Comparison of ENCODE assay signal across 17 mouse cellular contexts in genomic region chr6:87776663-87777062, GRCm38 (mm10). TPM values are rescaled to one million over a fixed set of nuclear protein-coding genes. Genes with fewer than 3 reads are reported as not detected.
DNase-seq lines count a peak whose midpoint lies in the region; ATAC-seq and TF ChIP-seq lines count a peak whose summit lies in the region.
"Had no signal": no experiment of that assay in that cellular context is flagged by ENCODE, and none has a peak within 500 bp of the region (broad histone marks: within the 10 kb centered on the region; RNA-seq: fewer than 3 reads in every experiment).

No protein-coding gene starts in this region.

- no peaks in the 10 kb centered on the region for H3K36me3 ChIP-seq in heart, embryonic 11.5 days (ENCODE audit: control insufficient read depth, insufficient read depth, low read length)
- no peaks in the 10 kb centered on the region for H3K36me3 ChIP-seq in thymus, adult 2 months (ENCODE audit: control insufficient read depth, insufficient read depth, low read length)
- H3K36me3 ChIP-seq: hindbrain, embryonic 13.5 days; kidney, embryonic 15.5 days; midbrain, embryonic 15.5 days had no signal

- TF ChIP-seq POLR2A in thymus, adult 2 months (IDR thresholded peaks at IDR 0.05; ENCODE audit: control insufficient read depth, extremely low read depth, insufficient read depth, low read length, poor library complexity) = no peak

- H3K27ac ChIP-seq in heart, embryonic 11.5 days (ENCODE audit: low read depth, low read length) = 0 out of 2 replicates have a peak overlapping the region, but pooled peaks have one; percentile 15
- H3K27ac ChIP-seq in thymus, adult 2 months (ENCODE audit: control insufficient read depth, insufficient read depth, low read length) = no peak overlapping the region
- H3K27ac ChIP-seq: gastrocnemius, adult 2 months; heart, adult 2 months; hindbrain, embryonic 13.5 days; kidney, embryonic 15.5 days; midbrain, embryonic 15.5 days had no signal

- no peak for ATAC-seq in heart, embryonic 11.5 days (replicated peaks; ENCODE audit: insufficient number of reproducible peaks, low FRiP score, low TSS enrichment)
- 0 out of 2 replicates have a peak, but pooled peaks have one; percentile 10 for ATAC-seq in granulocyte monocyte progenitor cell, adult 5-6 weeks (replicated peaks; ENCODE audit: poor library complexity, severe bottlenecking)
- ATAC-seq: midbrain, embryonic 15.5 days had no signal

- H3K4me1 ChIP-seq in heart, embryonic 11.5 days (ENCODE audit: control insufficient read depth, insufficient read depth, low read length) = no peaks in the 10 kb centered on the region
- no peaks in the 10 kb centered on the region for H3K4me1 ChIP-seq in thymus, adult 2 months (replicated peaks; ENCODE audit: control insufficient read depth, insufficient read depth, low read length)
- H3K4me1 ChIP-seq: hindbrain, embryonic 13.5 days; midbrain, embryonic 15.5 days had no signal

- H3K9ac ChIP-seq in heart, embryonic 11.5 days (ENCODE audit: low read depth, low read length) = no peak overlapping the region
- H3K9ac ChIP-seq: hindbrain, embryonic 13.5 days; kidney, embryonic 15.5 days; midbrain, embryonic 15.5 days had no signal

- no peak for TF ChIP-seq CTCF in thymus, adult 2 months (IDR thresholded peaks at IDR 0.05; ENCODE audit: borderline replicate concordance, control insufficient read depth, extremely low read depth, insufficient read depth, low read length, poor library complexity)

- H3K27me3 ChIP-seq in heart, embryonic 11.5 days (ENCODE audit: control insufficient read depth, insufficient read depth, low read length) = no peaks in the 10 kb centered on the region
- no peaks in the 10 kb centered on the region for H3K27me3 ChIP-seq in thymus, adult 2 months (ENCODE audit: control insufficient read depth, insufficient read depth, low read length)
- H3K27me3 ChIP-seq: hindbrain, embryonic 13.5 days; kidney, embryonic 15.5 days; midbrain, embryonic 15.5 days had no signal

- H3K4me3 ChIP-seq in heart, embryonic 11.5 days (ENCODE audit: low read depth, low read length) = no peak overlapping the region
- H3K4me3 ChIP-seq in thymus, adult 2 months (ENCODE audit: control insufficient read depth, insufficient read depth, low read length) = no peak overlapping the region
- H3K4me3 ChIP-seq: gastrocnemius, adult 2 months; heart, adult 2 months; hindbrain, embryonic 13.5 days; kidney, embryonic 15.5 days; midbrain, embryonic 15.5 days; myocyte had no signal

- H3K9me3 ChIP-seq in heart, embryonic 11.5 days (replicated peaks; ENCODE audit: control insufficient read depth, low read length) = no peaks in the 10 kb centered on the region
- H3K9me3 ChIP-seq: hindbrain, embryonic 13.5 days; kidney, embryonic 15.5 days; midbrain, embryonic 15.5 days had no signal

- intact Hi-C loops in heart, postnatal 14 days (cut with DNase I) = no loop called here

- no peak for DNase-seq in heart, postnatal 14 days
- DNase-seq in spleen, postnatal 10 days (ENCODE audit: low spot score in 2 of 2) = peak; percentile 37 to 57
- DNase-seq in spleen, adult 18-20 months = no peak
- no peak for DNase-seq in right cerebral cortex, postnatal 36 days (ENCODE audit: low spot score in 2 of 2)
- DNase-seq in thymus, adult 2 months = no peak
- DNase-seq: adrenal gland, adult 2 months; B cell, adult 2 months; cerebellum, adult 9-10 months; gastrocnemius, adult 2 months; heart, adult 2 months; heart, postnatal 10 days had no signal

- WGBS in heart, embryonic 11.5 days (ENCODE audit: insufficient replicate concordance) = 86% methylated on average over 1 of the region's 1 CpGs
- WGBS in thymus, adult 2 months = 80% methylated on average over 1 of the region's 1 CpGs

- H3K4me2 ChIP-seq in heart, embryonic 11.5 days = no peak overlapping the region
- H3K4me2 ChIP-seq: hindbrain, embryonic 13.5 days; kidney, embryonic 15.5 days; midbrain, embryonic 15.5 days had no signal

RNA-seq across cellular contexts. Expression of gene Gp9, which starts 1.2 kb away (rescaled TPM):
- 6.1 and 7.1 TPM in 2 replicates for polyA plus RNA-seq in heart, embryonic 11.5 days (2014; fragmentation: Nextera tagmentation; extraction: Ambion mirVana)
- 1 to 10 TPM in 1 of 2 experiments, under 1 TPM in 1; 0.33 to 1.0 TPM for total RNA-seq in heart, postnatal 14 days (2021)
- total RNA-seq in granulocyte monocyte progenitor cell, adult 5-6 weeks (2014; fragmentation: Nextera tagmentation) = 0.88 TPM in 1 of 2 replicates, not detected in the other
- 0.30 TPM in 1 of 2 replicates, not detected in the other for total RNA-seq in granulocyte monocyte progenitor cell, adult 5-6 weeks (2017)
- polyA plus RNA-seq in thymus, adult 2 months (2012; rRNA removed) = 1.2 and 2.6 TPM in 2 replicates
- total RNA-seq: gastrocnemius, adult 2 months had no signal
- polyA plus RNA-seq: myocyte had no signal

RNA-seq across cellular contexts. Expression of gene Rab43, which starts 35.3 kb away (rescaled TPM):
- polyA plus RNA-seq in heart, embryonic 11.5 days (2014; fragmentation: Nextera tagmentation; extraction: Ambion mirVana) = 6.4 and 6.9 TPM in 2 replicates
- 10 to 100 TPM; 16.7 to 17.4 TPM for total RNA-seq in heart, postnatal 14 days (2021)
- total RNA-seq in granulocyte monocyte progenitor cell, adult 5-6 weeks (2014; fragmentation: Nextera tagmentation) = 18.8 and 36.7 TPM in 2 replicates
- total RNA-seq in granulocyte monocyte progenitor cell, adult 5-6 weeks (2017) = 4.2 and 6.4 TPM in 2 replicates
- 54.4 and 56.0 TPM in 2 replicates for polyA plus RNA-seq in thymus, adult 2 months (2012; rRNA removed)

RNA-seq across cellular contexts. Expression of gene Efcc1, which starts 46.0 kb away (rescaled TPM):
- polyA plus RNA-seq in heart, embryonic 11.5 days (2014; fragmentation: Nextera tagmentation; extraction: Ambion mirVana) = 0.25 TPM in 1 of 2 replicates, not detected in the other
- total RNA-seq in heart, postnatal 14 days (2021) = 1 to 10 TPM; 3.1 to 3.2 TPM
- total RNA-seq in granulocyte monocyte progenitor cell, adult 5-6 weeks (2014; fragmentation: Nextera tagmentation) = 0.11 and 1.3 TPM in 2 replicates
- 1.5 and 4.8 TPM in 2 replicates for total RNA-seq in granulocyte monocyte progenitor cell, adult 5-6 weeks (2017)
- 0.17 and 0.55 TPM in 2 replicates for polyA plus RNA-seq in thymus, adult 2 months (2012; rRNA removed)

RNA-seq across cellular contexts. Expression of gene Gm45140, which starts 58.9 kb away (rescaled TPM):
- 2.3 TPM in 2 replicates for polyA plus RNA-seq in heart, embryonic 11.5 days (2014; fragmentation: Nextera tagmentation; extraction: Ambion mirVana)
- total RNA-seq in heart, postnatal 14 days (2021) = 1 to 10 TPM in 1 of 2 experiments, under 1 TPM in 1; 0.55 to 1.5 TPM
- 2.2 and 5.6 TPM in 2 replicates for total RNA-seq in granulocyte monocyte progenitor cell, adult 5-6 weeks (2014; fragmentation: Nextera tagmentation)
- total RNA-seq in granulocyte monocyte progenitor cell, adult 5-6 weeks (2017) = 11.6 and 14.3 TPM in 2 replicates
- 0.56 and 1.2 TPM in 2 replicates for polyA plus RNA-seq in thymus, adult 2 months (2012; rRNA removed)

Comparison
In these comparisons a context has a peak if more than half of its experiments do, and no peak if none do; other contexts are left out.
1. DNase-seq: peak in spleen, postnatal 10 days (2 of 2); none in heart, postnatal 14 days (0 of 2), spleen, adult 18-20 months (0 of 2), right cerebral cortex, postnatal 36 days (0 of 2) and thymus, adult 2 months (single experiment).